Mouse (Mus musculus) MEL (cell line): ENCODE results near the gene Adam12. TPM values are rescaled to one million over a fixed set of nuclear protein-coding genes. Genes with fewer than 3 reads are reported as not detected.

Source experiments
- DNase-seq: peaks from one replicate; pipeline ENCODE4 v3.0.0; 2011; ENCODE audit warnings: low read depth, low spot score
- H3K27ac ChIP-seq: 2 replicates; pipeline ENCODE4 v1.5.1; 2012; ENCODE audit warnings: low read depth, mild to moderate bottlenecking, control low read depth, low read length, moderate library complexity; ENCODE audit not compliant: control insufficient read depth
- H3K27me3 ChIP-seq, 2 experiments: fragments of 150-350 bp in 1 of 2; sonication (generic) in 1 of 2; 2 replicates each; pipeline ENCODE4 v1.6.1; 2012; ENCODE audit warnings: low read length in 2 of 2, mild to moderate bottlenecking in 2 of 2, improper control_type of control experiment in 1 of 2, moderate library complexity in 1 of 2; ENCODE audit not compliant: insufficient read depth in 2 of 2, control insufficient read depth in 1 of 2
- H3K36me3 ChIP-seq, 2 experiments: 2 replicates each; pipeline ENCODE4 v1.6.1; 2012 to 2014; ENCODE audit warnings: low read length in 2 of 2, improper control_type of control experiment in 1 of 2, inconsistent platforms in 1 of 2, mild to moderate bottlenecking in 1 of 2; ENCODE audit not compliant: insufficient read depth in 2 of 2, control insufficient read depth in 1 of 2
- H3K4me1 ChIP-seq, 2 experiments: fragments of 150-350 bp in 1 of 2; sonication (generic) in 1 of 2; 2 replicates each; pipeline ENCODE4 v1.6.1; 2012; ENCODE audit warnings: low read length in 2 of 2, improper control_type of control experiment in 1 of 2, mild to moderate bottlenecking in 1 of 2; ENCODE audit not compliant: insufficient read depth in 2 of 2, control insufficient read depth in 1 of 2
- H3K4me3 ChIP-seq, 2 experiments: fragments of 150-350 bp in 1 of 2; sonication (generic) in 1 of 2; 2 replicates each; pipeline ENCODE4 v1.5.1; 2012; ENCODE audit warnings: low read depth in 2 of 2, low read length in 2 of 2, mild to moderate bottlenecking in 2 of 2, moderate library complexity in 2 of 2, control low read depth in 1 of 2, improper control_type of control experiment in 1 of 2; ENCODE audit not compliant: control insufficient read depth in 1 of 2, insufficient read depth in 1 of 2
- H3K79me2 ChIP-seq: 2 replicates; pipeline ENCODE4 v1.6.1; 2012; ENCODE audit warnings: mild to moderate bottlenecking, low read length, moderate library complexity; ENCODE audit not compliant: control insufficient read depth, poor library complexity, insufficient read depth
- H3K9ac ChIP-seq: 2 replicates; pipeline ENCODE4 v1.6.1; 2012; ENCODE audit warnings: low read depth, mild to moderate bottlenecking, control low read depth, low read length, moderate library complexity; ENCODE audit not compliant: control insufficient read depth, poor library complexity, severe bottlenecking
- H3K9me3 ChIP-seq: fragments of 150-350 bp; sonication (generic); replicated peaks from 2 replicates; pipeline ENCODE4 v1.6.1; 2012; ENCODE audit warnings: mild to moderate bottlenecking, low read length, improper control_type of control experiment, moderate library complexity; ENCODE audit not compliant: insufficient read depth
- BHLHE40 ChIP-seq: IDR thresholded peaks from 2 replicates; pipeline ENCODE4 v1.6.1; 2012; ENCODE audit warnings: low read depth, mild to moderate bottlenecking, inconsistent platforms, low read length, improper control_type of control experiment, borderline replicate concordance
- CHD1 ChIP-seq: IDR thresholded peaks from 2 replicates; pipeline ENCODE4 v1.6.1; 2012; ENCODE audit warnings: low read depth, mild to moderate bottlenecking, inconsistent platforms, low read length, improper control_type of control experiment
- EP300 ChIP-seq, 2 experiments: IDR thresholded peaks; 2 replicates each; pipeline ENCODE4 v1.6.1; 2011; ENCODE audit warnings: improper control_type of control experiment in 2 of 2, low read length in 2 of 2, low read depth in 1 of 2, mild to moderate bottlenecking in 1 of 2
- ETS1 ChIP-seq: IDR thresholded peaks from 2 replicates; pipeline ENCODE4 v1.6.1; 2012; ENCODE audit warnings: low read depth, mild to moderate bottlenecking, inconsistent platforms, low read length, improper control_type of control experiment, moderate library complexity
- GABPA ChIP-seq: IDR thresholded peaks from 2 replicates; pipeline ENCODE4 v1.6.1; 2012; ENCODE audit warnings: low read depth, mild to moderate bottlenecking, inconsistent platforms, low read length, improper control_type of control experiment, moderate library complexity
- JUND ChIP-seq: IDR thresholded peaks from 2 replicates; pipeline ENCODE4 v1.6.1; 2011; ENCODE audit warnings: low read depth, mild to moderate bottlenecking, improper control_type of control experiment, low read length
- MAZ ChIP-seq: IDR thresholded peaks from 2 replicates; pipeline ENCODE4 v1.6.1; 2012; ENCODE audit warnings: low read depth, mild to moderate bottlenecking, inconsistent platforms, low read length, improper control_type of control experiment
- MXI1 ChIP-seq: IDR thresholded peaks from 2 replicates; pipeline ENCODE4 v1.6.1; 2011; ENCODE audit warnings: mild to moderate bottlenecking, low read depth, low read length, improper control_type of control experiment
- MYB ChIP-seq: IDR thresholded peaks from 2 replicates; pipeline ENCODE4 v1.6.1; 2011; ENCODE audit warnings: mild to moderate bottlenecking, low read depth, low read length, improper control_type of control experiment
- MYC ChIP-seq: IDR thresholded peaks from 2 replicates; pipeline ENCODE4 v1.6.1; 2011; ENCODE audit warnings: low read depth, mild to moderate bottlenecking, low read length, improper control_type of control experiment, moderate library complexity
- POLR2AphosphoS5 ChIP-seq: IDR thresholded peaks from 2 replicates; pipeline ENCODE4 v1.6.1; 2012; ENCODE audit warnings: low read depth, borderline replicate concordance, mild to moderate bottlenecking, inconsistent platforms, low read length, moderate library complexity, mixed read lengths
- RAD21 ChIP-seq: IDR thresholded peaks from 2 replicates; pipeline ENCODE4 v1.6.1; 2011; ENCODE audit warnings: mild to moderate bottlenecking, low read depth, low read length, improper control_type of control experiment
- RCOR1 ChIP-seq: IDR thresholded peaks from 2 replicates; pipeline ENCODE4 v1.6.1; 2012; ENCODE audit warnings: low read depth, mild to moderate bottlenecking, inconsistent platforms, low read length, improper control_type of control experiment
- TAL1 ChIP-seq: IDR thresholded peaks from 2 replicates; pipeline ENCODE4 v1.6.1; 2012; ENCODE audit warnings: mild to moderate bottlenecking, inconsistent platforms, low read length, moderate library complexity, mixed read lengths
- UBTF ChIP-seq: IDR thresholded peaks from 2 replicates; pipeline ENCODE4 v1.6.1; 2012; ENCODE audit warnings: low read depth, mild to moderate bottlenecking, inconsistent platforms, low read length, improper control_type of control experiment, moderate library complexity, borderline replicate concordance; ENCODE audit not compliant: insufficient read depth
- USF2 ChIP-seq, 2 experiments: IDR thresholded peaks; 2 replicates each; pipeline ENCODE4 v1.6.1; 2011 to 2012; ENCODE audit warnings: improper control_type of control experiment in 2 of 2, low read length in 2 of 2, borderline replicate concordance in 1 of 2, inconsistent platforms in 1 of 2, low read depth in 1 of 2, mild to moderate bottlenecking in 1 of 2; ENCODE audit not compliant: insufficient read depth in 1 of 2
- ZKSCAN1 ChIP-seq: IDR thresholded peaks from 2 replicates; pipeline ENCODE4 v1.6.1; 2012; ENCODE audit warnings: low read depth, mild to moderate bottlenecking, inconsistent platforms, low read length, improper control_type of control experiment, moderate library complexity
- ZMIZ1 ChIP-seq: IDR thresholded peaks from 2 replicates; pipeline ENCODE4 v1.6.1; 2012; ENCODE audit warnings: low read depth, mild to moderate bottlenecking, inconsistent platforms, low read length, improper control_type of control experiment, moderate library complexity
- ZNF384 ChIP-seq: IDR thresholded peaks from 2 replicates; pipeline ENCODE4 v1.6.1; 2012; ENCODE audit warnings: low read depth, mild to moderate bottlenecking, inconsistent platforms, low read length, improper control_type of control experiment
- polyA plus RNA-seq, 2 experiments: library from polyadenylated mRNA; stranded (reverse) in 1 of 2; unstranded in 1 of 2; fragments of >175 nt in 1 of 2; fragments of >200 nt in 1 of 2; gene quantifications; 2 replicates each; pipeline versions ENCODE4 v1.2.1 to v1.2.4; 2012; ENCODE audit warnings: low replicate concordance in 2 of 2, low read depth in 1 of 2; ENCODE audit not compliant: insufficient read length in 2 of 2, insufficient read depth in 1 of 2, missing spikeins in 1 of 2
- total RNA-seq: library from RNA; depleted of rRNA; stranded (reverse); fragments of 300-350 nt; gene quantifications from 2 replicates; pipeline ENCODE4 v1.2.3, GENCODE M21; 2012

The Adam12 gene
- total and polyA plus RNA-seq, 3 experiments, result not detected

- TF ChIP-seq MYB (no peak), TAL1 (no peak), MYC (no peak), ZKSCAN1 (no peak), POLR2AphosphoS5 (no peak), MXI1 (no peak), ETS1 (no peak), UBTF (no peak), ZMIZ1 (no peak), USF2 (IDR thresholded peaks at IDR 0.05; ENCODE audit: borderline replicate concordance in 1 of 2, insufficient read depth in 1 of 2, low read depth in 1 of 2, low read length in 2 of 2) (no peak)
- Histone ChIP-seq H3K4me1 (no peaks in the 10 kb centered on the region), H3K9ac (no peak overlapping the region), H3K36me3 (no peaks in the 10 kb centered on the region), H3K79me2 (no peaks in the 10 kb centered on the region), H3K27ac (no peak overlapping the region), H3K4me3 (no peak overlapping the region), H3K27me3 (no peaks in the 10 kb centered on the region), H3K9me3 (no peaks in the 10 kb centered on the region)
- no peak for DNase-seq
Measured at GRCm38 (mm10) chr7:133891796-133892195, 340.1 kb downstream of the Adam12 start.

- Histone ChIP-seq H3K79me2 (no peaks in the 10 kb centered on the region), H3K4me3 (no peak overlapping the region), H3K9ac (no peak overlapping the region), H3K9me3 (no peaks in the 10 kb centered on the region), H3K36me3 (no peaks in the 10 kb centered on the region), H3K4me1 (no peaks in the 10 kb centered on the region), H3K27ac (no peak overlapping the region), H3K27me3 (no peaks in the 10 kb centered on the region)
- DNase-seq, result no peak
- TF ChIP-seq ZKSCAN1, result no peak
- no peak for TF ChIP-seq RAD21
- no peak for TF ChIP-seq GABPA
- TF ChIP-seq MYB, result no peak
- TF ChIP-seq BHLHE40, result no peak
Measured at GRCm38 (mm10) chr7:133891298-133891697, 340.6 kb downstream of the Adam12 start.

GRCm38 (mm10) chr7:133889986-133890385 lies 342.0 kb downstream of the Adam12 start:
- no peak for DNase-seq
- H3K4me3 ChIP-seq, result no peak overlapping the region
- H3K27ac ChIP-seq, result no peak overlapping the region
- H3K9ac ChIP-seq, result no peak overlapping the region
- no peaks in the 10 kb centered on the region for H3K36me3 ChIP-seq
- no peaks in the 10 kb centered on the region for H3K9me3 ChIP-seq
- H3K4me1 ChIP-seq, result no peaks in the 10 kb centered on the region
- no peaks in the 10 kb centered on the region for H3K79me2 ChIP-seq
- TF ChIP-seq EP300 (IDR thresholded peaks at IDR 0.05; ENCODE audit: low read depth in 1 of 2, low read length in 2 of 2), result no peak
- no peak for TF ChIP-seq CHD1
- TF ChIP-seq ZNF384, result no peak
- TF ChIP-seq USF2 (IDR thresholded peaks at IDR 0.05; ENCODE audit: borderline replicate concordance in 1 of 2, insufficient read depth in 1 of 2, low read depth in 1 of 2, low read length in 2 of 2), result no peak
- no peak for TF ChIP-seq POLR2AphosphoS5
- no peak for TF ChIP-seq ZMIZ1
- TF ChIP-seq GABPA, result no peak
- TF ChIP-seq MAZ, result no peak
- TF ChIP-seq JUND, result no peak
- no peak for TF ChIP-seq RCOR1
- TF ChIP-seq TAL1, result no peak
- H3K27me3 ChIP-seq, result no peaks in the 10 kb centered on the region
